Mouse (Mus musculus) cerebellum, postnatal 14 days (tissue): ENCODE results near the gene Gramd4.

Experiments used
- DNase-seq, 2 experiments: peaks; one replicate each; pipeline ENCODE4 v3.0.0; 2021; ENCODE audit warnings: mixed read lengths in 2 of 2

Gramd4 gene

GRCm38 (mm10) chr15:86074171-86074937 is 16.9 kb downstream of the Gramd4 start:
- no peak for DNase-seq

GRCm38 (mm10) chr15:86075305-86076047 is 18.0 kb downstream of the Gramd4 start:
- DNase-seq: no peak

GRCm38 (mm10) chr15:86076048-86076315 is 18.5 kb downstream of the Gramd4 start:
- DNase-seq: no peak

GRCm38 (mm10) chr15:86076378-86076777 is 18.9 kb downstream of the Gramd4 start:
- no peak for DNase-seq

- DNase-seq: no peak
Observed at GRCm38 (mm10) chr15:86077934-86078333, 20.4 kb downstream of the Gramd4 start.

DNA sequence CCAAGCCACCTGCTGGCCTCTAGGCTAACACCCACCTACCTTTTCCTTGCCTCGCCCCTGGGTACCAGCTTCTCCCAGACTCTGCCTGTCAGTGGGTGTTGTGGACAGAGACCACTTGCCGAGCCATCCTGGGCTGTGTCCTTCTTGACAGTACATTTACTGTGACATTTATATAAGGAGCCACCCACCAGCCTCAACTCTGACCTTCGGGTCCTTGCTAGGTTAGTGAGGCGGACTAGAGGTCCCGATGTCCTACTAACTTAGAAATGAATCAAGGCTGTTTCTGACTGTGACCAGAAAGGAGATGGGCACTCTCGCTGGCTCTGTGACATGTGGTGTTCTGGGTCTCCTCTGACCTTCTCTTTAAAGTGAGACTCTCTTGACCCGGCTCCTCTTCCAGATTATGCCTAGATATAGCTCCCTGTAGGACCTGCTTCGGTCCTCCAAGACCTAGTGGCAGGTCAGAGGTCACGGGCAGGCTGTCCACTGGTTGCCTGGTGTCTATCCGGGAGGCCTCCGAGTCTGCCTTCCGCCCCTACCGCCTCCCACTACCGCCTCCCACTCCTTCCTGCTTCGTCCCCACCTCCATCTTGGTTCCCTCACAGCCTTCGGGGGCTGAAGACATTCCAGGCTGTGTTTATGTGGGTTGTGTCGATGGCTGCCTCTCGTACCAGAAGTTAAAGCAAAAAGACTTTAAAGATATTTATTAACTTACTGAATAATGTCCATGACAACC is 21.2 kb downstream of the Gramd4 start:
- DNase-seq: no peak

DNA sequence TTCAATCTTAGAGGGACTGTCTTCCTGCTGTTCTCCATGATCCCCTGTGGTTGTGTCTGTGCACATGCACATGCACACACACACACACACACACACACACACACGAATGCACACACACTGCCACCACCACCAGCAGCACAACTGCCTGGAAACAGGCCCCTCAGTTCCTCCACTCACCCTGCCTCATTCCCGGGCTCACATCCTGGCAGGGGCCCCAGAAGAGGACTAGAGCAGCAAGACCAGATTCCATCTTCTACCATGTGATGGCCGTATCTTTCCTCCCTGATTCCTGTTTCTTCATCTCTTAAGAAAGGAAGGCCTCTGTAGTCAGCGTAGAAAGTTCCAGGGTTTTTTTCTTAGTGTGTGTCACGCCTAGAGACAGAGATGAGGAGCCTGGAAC is 22.0 kb downstream of the Gramd4 start:
- DNase-seq: no peak

DNA sequence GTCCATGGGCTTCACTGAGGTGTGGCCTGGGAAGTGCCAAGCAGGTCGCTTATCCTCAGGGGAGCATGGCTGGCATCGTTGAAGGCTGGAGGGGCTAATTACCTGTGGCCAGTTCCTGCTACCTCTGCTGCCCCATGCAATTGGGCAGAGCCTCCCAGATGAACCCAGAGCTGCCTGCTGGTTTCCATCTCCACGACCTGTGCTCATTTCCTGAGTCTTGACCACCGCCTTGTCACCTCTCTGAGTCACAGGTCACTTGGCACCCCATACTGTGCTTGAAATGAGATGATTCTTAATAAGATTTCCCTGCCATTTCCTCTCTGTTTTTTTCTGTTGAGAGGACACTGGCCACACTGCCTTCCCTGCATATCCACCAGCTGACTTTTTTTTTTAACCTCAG is 22.4 kb downstream of the Gramd4 start:
- no peak for DNase-seq

DNA sequence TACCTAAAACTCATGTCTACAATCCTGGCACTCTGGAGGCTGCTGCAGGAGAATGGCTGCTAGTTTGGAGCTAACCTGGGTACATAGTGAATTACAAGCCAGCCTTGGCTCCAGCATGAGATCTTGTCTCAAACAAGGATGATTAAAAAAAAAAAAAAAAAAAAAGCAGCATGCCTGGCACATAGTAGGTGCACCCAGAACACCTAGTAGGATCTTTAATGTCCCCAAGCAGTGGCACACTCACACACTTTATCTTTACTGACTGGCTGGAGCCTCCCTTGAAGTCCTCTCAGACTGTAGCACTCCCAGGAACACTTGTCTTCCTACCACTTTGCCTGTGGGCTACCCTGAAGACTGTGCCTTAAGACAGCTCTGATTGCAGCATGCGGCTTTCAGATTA is 22.9 kb downstream of the Gramd4 start:
- DNase-seq: no peak

DNA sequence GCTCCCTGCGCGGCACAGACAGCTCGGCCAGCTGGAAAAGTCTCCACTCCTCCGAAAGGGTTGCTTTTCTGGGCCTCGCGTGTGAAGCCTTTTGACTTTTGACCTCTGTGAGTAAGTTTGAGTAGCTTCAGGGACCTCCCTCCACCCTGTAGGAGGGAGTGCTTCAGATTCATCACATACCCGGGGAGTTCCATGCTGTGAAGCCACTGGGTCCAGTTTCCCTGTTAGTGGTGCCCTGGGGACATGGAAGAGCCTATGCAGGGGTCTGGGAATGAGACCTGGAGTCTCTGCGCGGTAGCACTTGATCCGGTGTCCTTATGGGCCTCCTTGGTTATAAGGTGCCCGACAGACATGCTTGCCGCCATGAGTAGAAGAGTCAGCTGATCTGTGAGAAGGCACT is 24.2 kb downstream of the Gramd4 start:
- DNase-seq: no peak

DNA sequence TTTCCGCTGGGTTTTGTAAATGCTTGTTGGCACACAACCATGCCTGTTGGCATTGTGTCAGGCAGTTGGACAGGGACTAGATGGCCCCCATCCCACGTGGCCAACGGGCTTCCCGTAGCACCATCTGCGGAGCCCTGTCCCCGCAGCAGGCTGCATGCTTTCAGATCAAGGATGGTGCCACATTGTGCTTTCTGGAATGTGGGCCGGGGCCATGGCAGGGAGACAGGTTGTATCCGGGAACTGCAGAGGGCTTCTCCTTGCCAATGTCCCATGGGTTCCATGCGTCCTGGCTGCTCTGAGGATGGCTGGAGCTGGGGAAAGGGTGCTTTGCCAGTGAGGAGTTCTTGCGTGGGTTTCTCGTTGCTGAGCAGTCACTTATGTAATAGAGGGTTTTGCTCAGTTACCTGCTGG is 25.1 kb downstream of the Gramd4 start:
- peak; percentile 91 to 94 for DNase-seq

- DNase-seq: peak; percentile 54 to 69
Observed at GRCm38 (mm10) chr15:86083261-86083741, 25.8 kb downstream of the Gramd4 start.

GRCm38 (mm10) chr15:86085301-86086225 is 28.1 kb downstream of the Gramd4 start:
- peak; percentile 66 to 81 for DNase-seq

DNA sequence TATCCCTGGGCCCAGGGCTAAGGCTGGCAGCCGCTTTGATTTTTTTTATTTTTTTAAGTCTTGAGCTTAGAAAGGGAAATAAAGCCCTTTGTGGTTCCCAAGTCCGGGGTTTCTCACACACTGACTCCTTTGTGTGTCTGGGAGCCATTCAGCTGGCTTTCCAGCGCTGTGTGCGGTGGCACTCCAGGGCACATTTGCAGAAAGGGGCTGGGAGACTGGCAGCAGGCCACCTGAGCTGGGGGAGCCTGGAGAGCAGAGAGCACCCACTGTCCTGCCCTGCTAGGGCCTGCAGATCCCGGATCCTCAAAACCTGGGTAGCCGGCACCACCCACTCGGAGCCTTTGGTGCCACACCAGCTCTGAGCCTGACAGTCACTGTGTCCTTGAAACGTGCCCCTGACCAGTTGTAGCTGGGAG is 28.8 kb downstream of the Gramd4 start:
- peak in 1 of 2 experiments; percentile 64 for DNase-seq

- no peak for DNase-seq
Observed at GRCm38 (mm10) chr15:86087591-86088149, 30.2 kb downstream of the Gramd4 start.

DNA sequence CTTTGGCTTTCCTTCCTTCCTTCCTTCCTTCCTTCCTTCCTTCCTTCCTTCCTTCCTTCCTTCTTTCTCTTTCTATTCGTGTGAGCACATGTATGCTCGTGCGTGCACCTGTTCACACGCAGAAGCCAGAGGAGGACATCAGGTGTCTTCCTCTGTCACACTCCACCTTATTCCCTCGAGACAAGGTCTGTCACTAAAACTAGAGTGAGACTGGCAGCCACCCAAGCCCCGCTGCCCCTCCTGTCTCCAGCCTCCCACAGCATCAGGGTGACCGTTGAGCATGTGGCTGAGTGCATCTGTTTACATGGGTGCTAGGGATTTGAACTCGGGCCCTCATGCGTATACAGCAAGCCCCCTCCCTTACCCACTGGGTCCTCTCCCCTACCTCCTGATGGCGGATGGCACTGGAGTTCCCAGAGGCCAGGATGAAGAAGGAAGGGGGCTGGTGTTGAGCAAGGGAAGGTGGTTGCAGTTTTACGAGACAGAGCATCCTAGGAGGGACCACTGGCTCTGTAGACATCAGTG is 30.8 kb downstream of the Gramd4 start:
- peak in 1 of 2 experiments; percentile 62 for DNase-seq

- no peak for DNase-seq
Observed at GRCm38 (mm10) chr15:86089091-86089744, 31.7 kb downstream of the Gramd4 start.

- DNase-seq: peak in 1 of 2 experiments; percentile 52
Observed at GRCm38 (mm10) chr15:86089991-86090529, 32.6 kb downstream of the Gramd4 start.

GRCm38 (mm10) chr15:86090578-86090977 is 33.1 kb downstream of the Gramd4 start:
- DNase-seq: no peak

DNA sequence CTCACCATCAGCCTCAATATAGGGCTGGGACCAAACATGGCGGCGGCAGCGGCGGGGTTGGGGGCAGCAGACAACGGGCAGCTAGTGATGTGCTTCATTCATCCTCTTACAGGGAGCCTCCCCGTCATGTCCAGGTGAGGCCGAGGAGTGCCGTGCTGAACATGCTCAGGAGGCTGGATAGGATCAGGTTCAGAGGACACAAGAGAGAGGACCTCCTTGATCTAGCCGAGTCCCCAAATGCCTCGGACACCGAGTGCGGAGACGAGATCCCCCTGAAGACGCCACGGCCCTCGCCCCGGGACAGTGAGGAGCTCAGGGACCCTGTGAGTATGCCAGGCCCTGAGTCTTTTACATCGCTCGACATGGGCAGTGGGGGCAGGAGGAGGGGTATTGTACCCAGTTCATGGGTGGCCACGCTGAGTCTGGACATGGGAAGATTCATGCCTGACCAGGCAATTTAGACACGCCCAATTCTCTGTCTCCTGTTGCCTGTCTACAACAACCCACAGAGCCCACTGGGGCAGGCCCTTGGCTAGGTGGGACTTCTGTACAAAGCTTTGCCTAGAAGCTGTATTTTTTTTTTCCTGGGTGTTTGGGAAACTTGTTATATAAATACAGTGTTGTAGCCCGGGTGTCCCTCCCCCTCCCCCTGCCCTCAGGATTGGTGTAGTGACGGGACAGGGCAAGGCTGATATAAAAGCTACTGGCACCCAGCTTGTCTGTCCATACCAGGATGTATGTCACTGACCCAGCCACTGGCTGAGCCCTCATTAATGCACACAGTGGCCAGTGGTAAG is 33.9 kb downstream of the Gramd4 start:
- DNase-seq: no peak
